Mouse (Mus musculus) heart, embryonic 13.5 days (tissue): ENCODE data around the gene Rpl3l. TPM values are rescaled to one million over a fixed set of nuclear protein-coding genes. Genes with fewer than 3 reads are reported as not detected.

Experiments used
- ATAC-seq: fragments of 200-750 bp; cut with Nextera tagmentation; 2 replicates; pipeline ENCODE4 v1.8.0; 2017; ENCODE audit warnings: moderate TSS enrichment; ENCODE audit not compliant: insufficient number of reproducible peaks, low FRiP score, low TSS enrichment; ENCODE audit errors: extremely low read depth
- H3K27ac ChIP-seq: fragments of 300-500 bp; sonication (generic); replicated peaks from 2 replicates; pipeline ENCODE4 v1.5.1; 2015; ENCODE audit warnings: moderate library complexity, mild to moderate bottlenecking, inconsistent platforms
- H3K27me3 ChIP-seq: fragments of 300-500 bp; sonication (generic); replicated peaks from 2 replicates; pipeline ENCODE4 v1.6.1; 2015; ENCODE audit warnings: mild to moderate bottlenecking, inconsistent platforms
- H3K36me3 ChIP-seq: fragments of 300-500 bp; sonication (generic); 2 replicates; pipeline ENCODE4 v1.6.1; 2015; ENCODE audit warnings: mild to moderate bottlenecking, inconsistent platforms
- H3K4me1 ChIP-seq: fragments of 300-500 bp; sonication (generic); 2 replicates; pipeline ENCODE4 v1.6.1; 2015; ENCODE audit warnings: inconsistent platforms
- H3K4me2 ChIP-seq: fragments of 300-500 bp; sonication (generic); 2 replicates; pipeline ENCODE4 v1.6.1; 2015; ENCODE audit warnings: inconsistent platforms, mild to moderate bottlenecking, moderate library complexity
- H3K4me3 ChIP-seq: fragments of 300-500 bp; sonication (generic); 2 replicates; pipeline ENCODE4 v1.5.1; 2015; ENCODE audit warnings: moderate library complexity, mild to moderate bottlenecking, inconsistent platforms
- H3K9ac ChIP-seq: fragments of 300-500 bp; sonication (generic); 2 replicates; pipeline ENCODE4 v1.6.1; 2015; ENCODE audit warnings: inconsistent platforms, mild to moderate bottlenecking, moderate library complexity
- H3K9me3 ChIP-seq: fragments of 300-500 bp; sonication (generic); 2 replicates; pipeline ENCODE4 v1.6.1; 2016; ENCODE audit warnings: inconsistent platforms
- WGBS: fragments of 180-500 bp; shearing (Covaris S2); methylation state at CpG from one replicate; pipeline ENCODE4 v1.1.7; 2015; ENCODE audit warnings: mixed read lengths; 5-methylcytosine and 5-hydroxymethylcytosine counted together
- polyA plus RNA-seq: library from polyadenylated mRNA; unstranded; fragments of >200 nt; fragmentation: Nextera tagmentation; extraction: Ambion mirVana; gene quantifications from 2 replicates; pipeline ENCODE4 v1.2.1, GENCODE M21; 2015

The Rpl3l gene
- 0.68 and 1.1 TPM in 2 replicates for polyA plus RNA-seq

DNA sequence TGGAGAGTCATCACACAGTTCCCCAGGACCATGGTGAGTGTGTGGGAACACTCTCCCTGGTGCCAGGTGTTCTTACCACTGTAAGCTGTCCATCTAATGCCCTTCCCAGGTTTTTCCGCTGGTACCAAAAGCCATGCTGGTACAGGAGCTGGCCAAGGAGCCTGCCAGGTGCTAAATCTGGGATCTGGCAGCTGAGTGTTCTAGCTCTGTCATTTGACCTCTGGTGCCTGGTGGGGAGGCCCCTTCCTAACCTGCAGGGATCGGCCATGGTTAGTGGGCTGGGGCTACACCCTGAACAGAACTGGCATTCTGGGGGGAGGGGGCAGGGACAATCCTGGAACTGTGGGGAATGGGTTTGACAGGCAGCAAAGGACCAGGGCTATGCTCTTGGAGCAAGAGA is at the start of gene Rpl3l:
TSS of gene Rpl3l (plus strand) at position 203 of the 400 bp plus-strand sequence.
- no peak for ATAC-seq
- peaks cover 19% of the 10 kb centered on the region for H3K4me1 ChIP-seq
- no peaks in the 10 kb centered on the region for H3K9me3 ChIP-seq
- H3K4me3 ChIP-seq: no peak within 1 kb of the TSS
- H3K27me3 ChIP-seq: 0 out of 2 replicates have a peak, but pooled peaks cover 3% of the 10 kb centered on the region
- H3K36me3 ChIP-seq: peaks cover 1% of the 10 kb centered on the region
- 40% methylated on average over 2 of the region's 2 CpGs for WGBS
- H3K9ac ChIP-seq: no peak within 1 kb of the TSS
- H3K4me2 ChIP-seq: no peak within 1 kb of the TSS
- H3K27ac ChIP-seq: no peak within 1 kb of the TSS

DNA sequence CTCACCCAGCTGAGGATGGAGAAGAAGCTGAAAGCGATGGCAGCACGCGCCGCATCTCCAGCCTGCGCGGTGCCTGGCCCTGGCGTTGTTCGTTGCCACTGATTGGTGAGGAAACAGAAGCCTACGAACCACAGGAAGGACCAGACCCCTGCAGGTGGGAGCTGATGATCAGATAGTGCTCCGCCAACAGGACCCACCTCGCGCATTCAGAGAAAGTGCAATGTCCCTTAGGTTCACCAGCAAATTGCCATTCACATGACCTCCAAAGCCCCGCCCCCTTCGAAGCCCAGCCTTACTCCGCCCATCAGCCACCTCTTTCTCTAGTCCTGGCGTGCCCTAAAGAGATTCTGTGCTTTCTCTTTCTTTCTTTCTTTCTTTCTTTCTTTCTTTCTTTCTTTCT is 41.1 kb upstream of the Rpl3l start:
- H3K9ac ChIP-seq: 0 out of 2 replicates have a peak overlapping the region, but pooled peaks have one; percentile 24
- H3K27me3 ChIP-seq: peaks cover 57% of the 10 kb centered on the region
- H3K4me1 ChIP-seq: peaks cover 25% of the 10 kb centered on the region
- H3K4me2 ChIP-seq: peak overlapping the region; percentile 52
- 22% methylated on average over 16 of the region's 16 CpGs for WGBS
- no peaks in the 10 kb centered on the region for H3K9me3 ChIP-seq
- peaks cover 11% of the 10 kb centered on the region for H3K36me3 ChIP-seq
- H3K4me3 ChIP-seq: peak overlapping the region; percentile 25; the same call in 1 of the 2 replicates
- ATAC-seq: peak; percentile 26; the same call in 1 of the 2 replicates
- H3K27ac ChIP-seq: no peak overlapping the region

DNA sequence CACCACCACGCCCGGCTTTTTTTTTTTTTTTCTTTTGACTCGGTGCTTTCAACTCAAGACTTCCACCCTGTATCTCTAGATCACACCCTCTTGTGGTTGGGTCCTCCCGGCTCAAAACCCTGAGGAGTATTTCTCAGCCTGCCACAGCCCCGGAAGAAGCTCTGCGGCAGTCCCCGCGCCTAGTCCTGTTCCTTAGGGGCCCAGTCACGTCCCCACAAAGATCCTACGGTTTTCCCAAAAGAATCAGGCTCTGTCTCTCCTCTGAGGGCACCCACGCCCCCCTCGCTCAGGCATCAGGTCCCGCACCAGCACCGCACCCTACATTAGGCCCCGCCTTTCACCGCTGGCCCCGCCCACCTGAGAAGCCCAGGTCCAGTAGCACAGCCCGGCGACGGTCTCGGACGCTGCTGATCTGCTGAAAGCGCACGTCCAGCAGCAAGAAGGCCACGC is 40.4 kb upstream of the Rpl3l start:
- Histone ChIP-seq H3K9me3 (no peaks in the 10 kb centered on the region), H3K36me3 (peaks cover 9% of the 10 kb centered on the region), H3K4me2 (peak overlapping the region; percentile 64), H3K27ac (no peak overlapping the region), H3K9ac (peak overlapping the region; percentile 47), H3K4me3 (peak overlapping the region; percentile 47), H3K27me3 (peaks cover 57% of the 10 kb centered on the region), H3K4me1 (peaks cover 25% of the 10 kb centered on the region)
- no peak for ATAC-seq
- WGBS: 2% methylated on average over 25 of the region's 25 CpGs

DNA sequence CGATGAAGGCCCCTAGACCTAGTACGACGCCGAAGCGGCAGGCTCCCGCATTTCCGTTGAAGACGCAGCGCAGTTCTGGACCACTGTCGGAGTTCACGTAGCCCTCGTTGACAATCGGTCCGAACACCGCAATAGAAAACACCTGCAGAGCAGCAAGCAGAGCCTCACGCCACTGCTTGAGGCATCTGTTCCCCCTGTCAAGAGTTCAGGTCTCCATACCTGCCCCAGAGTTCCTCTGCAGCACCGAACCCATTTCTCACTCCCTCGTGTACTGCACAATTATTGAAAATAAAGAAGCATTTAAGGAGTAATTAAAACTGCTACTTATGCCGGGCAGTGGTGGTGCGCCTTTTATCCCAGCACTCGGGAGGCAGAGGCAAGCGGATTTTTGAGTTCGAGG is 40.0 kb upstream of the Rpl3l start:
- H3K4me1 ChIP-seq: peaks cover 25% of the 10 kb centered on the region
- H3K27ac ChIP-seq: no peak overlapping the region
- H3K27me3 ChIP-seq: peaks cover 57% of the 10 kb centered on the region
- peak overlapping the region; percentile 64 for H3K4me2 ChIP-seq
- no peaks in the 10 kb centered on the region for H3K9me3 ChIP-seq
- peak overlapping the region; percentile 47 for H3K4me3 ChIP-seq
- no peak for ATAC-seq
- peak overlapping the region; percentile 47 for H3K9ac ChIP-seq
- WGBS: 22% methylated on average over 23 of the region's 23 CpGs
- peaks cover 8% of the 10 kb centered on the region for H3K36me3 ChIP-seq

DNA sequence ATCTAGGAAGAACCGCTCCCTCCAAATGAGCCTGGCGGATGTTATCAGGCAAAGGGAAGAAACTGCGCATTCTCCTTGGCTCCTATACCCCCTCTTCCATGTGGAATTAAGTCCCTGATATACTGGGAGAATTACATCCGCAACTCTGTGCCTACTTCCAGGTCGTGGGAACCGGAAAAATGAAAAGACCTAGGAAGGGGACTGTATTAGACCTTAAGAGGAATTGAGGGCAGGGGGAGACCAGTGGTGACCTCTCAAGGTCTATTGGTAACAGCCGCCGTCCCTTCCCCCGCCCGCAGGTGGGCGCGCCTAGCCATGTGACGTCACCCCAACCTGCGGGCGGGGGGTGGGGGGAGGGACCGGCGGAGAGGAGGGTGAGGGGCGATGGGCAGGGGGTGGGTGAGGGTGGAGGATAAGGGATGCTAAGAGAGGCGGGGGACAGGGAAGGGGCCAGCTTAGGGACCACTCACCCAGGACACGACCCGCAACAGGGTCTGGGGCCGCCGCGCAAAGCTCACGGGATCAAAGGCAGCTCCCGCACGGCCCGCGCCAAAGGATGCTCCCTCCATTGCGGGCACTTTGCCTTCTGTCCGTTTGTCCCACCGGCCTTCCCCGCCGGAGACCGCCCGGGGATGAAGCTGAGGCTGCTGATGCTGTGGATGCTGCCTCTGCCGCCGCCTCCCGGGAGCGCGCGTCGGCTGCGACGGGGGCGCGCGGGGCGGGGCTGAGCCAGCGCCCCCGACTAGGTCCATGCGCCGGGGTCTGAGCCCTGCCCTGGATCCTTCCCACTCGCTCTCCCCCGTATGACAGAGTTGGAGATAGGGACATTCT is 38.2 kb upstream of the Rpl3l start, which contains the start of gene Syngr3:
TSS of gene Syngr3 (minus strand) at position 705 of the 831 bp plus-strand sequence.
- ATAC-seq: no peak
- Histone ChIP-seq H3K9me3 (no peaks in the 10 kb centered on the region), H3K36me3 (peaks cover 22% of the 10 kb centered on the region), H3K4me3 (peak within 1 kb of the TSS; percentile 61), H3K27ac (no peak within 1 kb of the TSS), H3K4me1 (peaks cover 25% of the 10 kb centered on the region), H3K4me2 (peak within 1 kb of the TSS; percentile 88), H3K9ac (peak within 1 kb of the TSS; percentile 78), H3K27me3 (peaks cover 57% of the 10 kb centered on the region)
- 2% methylated on average over 54 of the region's 55 CpGs for WGBS

DNA sequence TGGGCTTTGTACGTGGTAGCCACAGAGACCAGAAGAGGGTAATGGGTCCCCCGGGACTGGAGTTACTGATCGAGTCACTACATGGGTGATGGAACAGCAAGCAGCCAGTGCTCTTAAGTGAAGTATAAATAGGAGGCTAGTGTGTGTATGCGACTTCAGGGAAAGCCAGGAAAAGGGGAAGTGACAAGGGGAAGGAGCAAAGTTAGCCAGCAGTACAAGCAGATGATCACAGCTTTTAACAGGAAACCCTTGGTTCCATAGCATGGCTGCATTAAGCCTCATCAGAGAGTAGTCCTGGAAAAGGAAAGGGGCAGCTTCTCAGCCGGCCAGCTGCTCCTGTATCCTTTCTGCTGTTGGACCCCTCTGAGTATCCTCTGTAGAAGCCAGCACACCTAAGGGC is 35.2 kb upstream of the Rpl3l start:
- H3K9me3 ChIP-seq: no peaks in the 10 kb centered on the region
- ATAC-seq: no peak
- no peak overlapping the region for H3K9ac ChIP-seq
- peaks cover 41% of the 10 kb centered on the region for H3K27me3 ChIP-seq
- no peak overlapping the region for H3K4me3 ChIP-seq
- H3K36me3 ChIP-seq: peaks cover 22% of the 10 kb centered on the region
- WGBS: 84% methylated on average over 5 of the region's 5 CpGs
- H3K4me1 ChIP-seq: peaks cover 36% of the 10 kb centered on the region
- no peak overlapping the region for H3K4me2 ChIP-seq
- no peak overlapping the region for H3K27ac ChIP-seq

DNA sequence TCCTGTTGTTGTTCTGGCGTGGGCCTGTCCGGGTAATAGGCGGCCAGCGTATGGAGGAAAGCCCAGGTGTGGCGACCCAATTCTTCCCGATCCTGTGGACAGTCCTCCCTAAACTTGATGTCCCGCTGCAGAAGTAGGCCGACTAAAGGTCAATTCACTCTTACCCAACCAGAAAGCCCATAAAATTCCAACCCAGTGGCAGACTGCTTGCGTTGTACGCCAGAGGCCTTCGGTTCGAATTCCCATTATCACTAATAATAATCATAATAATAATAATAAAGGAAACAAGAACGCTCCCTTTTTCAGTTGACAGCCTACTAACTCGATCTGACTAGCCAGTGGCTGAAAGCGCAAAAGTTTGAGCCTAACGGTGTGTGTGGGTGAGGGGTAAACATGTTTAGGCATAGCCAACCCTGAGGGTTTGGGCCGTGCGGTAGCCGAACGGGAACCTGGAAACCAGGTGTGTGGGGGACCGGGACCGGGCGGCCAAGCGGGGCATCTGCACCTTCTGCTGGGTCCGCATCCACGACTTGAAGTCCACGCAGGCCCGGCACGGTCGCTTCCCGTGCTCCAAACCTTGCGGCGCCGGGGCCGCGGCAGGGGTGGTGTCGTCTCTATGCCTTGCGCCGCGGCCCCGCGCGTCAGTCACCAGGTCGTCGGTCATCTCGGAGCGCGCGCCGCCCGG is 32.2 kb upstream of the Rpl3l start:
- ATAC-seq: no peak; the same call in 1 of the 2 replicates
- Histone ChIP-seq H3K4me3 (peak overlapping the region; percentile 89), H3K9me3 (no peaks in the 10 kb centered on the region), H3K36me3 (peaks cover 33% of the 10 kb centered on the region), H3K4me1 (peaks cover 29% of the 10 kb centered on the region), H3K4me2 (peak overlapping the region; percentile 92), H3K27me3 (peaks cover 10% of the 10 kb centered on the region), H3K9ac (peak overlapping the region; percentile 94), H3K27ac (peak overlapping the region; percentile 84)
- 8% methylated on average over 51 of the region's 51 CpGs for WGBS

DNA sequence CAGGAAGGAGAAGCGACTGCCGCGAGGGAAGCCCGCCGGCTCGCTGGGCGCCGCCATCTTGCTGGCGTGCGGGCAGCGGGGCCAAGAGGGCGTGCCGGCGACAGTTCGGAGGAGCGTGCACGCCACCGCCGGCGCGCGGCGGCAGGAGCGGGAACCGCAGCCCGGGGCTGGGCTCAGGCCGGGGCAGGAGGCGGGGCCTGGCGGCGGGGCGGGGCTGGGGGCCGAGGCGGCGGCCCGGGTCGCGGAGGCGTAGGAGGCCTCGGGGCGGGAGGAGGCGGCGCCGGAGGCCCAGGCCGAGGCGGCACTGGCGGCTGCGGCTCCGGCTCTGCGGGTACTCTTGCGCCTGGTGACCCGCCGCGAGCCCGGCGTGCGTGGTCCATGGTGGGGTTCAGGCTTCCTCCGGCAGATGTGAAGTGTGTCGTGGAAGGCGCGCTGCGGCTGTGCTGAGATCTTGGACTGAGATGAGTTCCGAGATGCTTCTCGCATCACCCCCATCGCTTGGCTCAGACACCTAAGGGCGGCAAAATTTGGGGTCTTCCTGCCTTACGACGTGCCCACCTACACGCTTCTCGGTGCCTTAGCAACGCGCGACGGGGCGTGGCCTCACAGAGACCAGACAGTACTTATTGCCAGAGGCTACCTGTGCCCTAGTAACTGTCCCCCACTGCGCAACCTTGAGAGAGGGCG is 31.5 kb upstream of the Rpl3l start, which contains the start of the genes Gfer and Noxo1:
TSS of gene Gfer (minus strand) at position 146 of the 687 bp plus-strand sequence.
TSS of gene Noxo1 (plus strand) at position 224 of the 687 bp plus-strand sequence.
- Histone ChIP-seq H3K9ac (peak within 1 kb of the TSS; percentile 94), H3K4me2 (peak within 1 kb of the TSS; percentile 92), H3K27ac (peak within 1 kb of the TSS; percentile 84), H3K36me3 (peaks cover 40% of the 10 kb centered on the region), H3K9me3 (no peaks in the 10 kb centered on the region), H3K27me3 (peaks cover 3% of the 10 kb centered on the region), H3K4me1 (peaks cover 29% of the 10 kb centered on the region), H3K4me3 (peak within 1 kb of the TSS; percentile 89)
- under 1% methylated on average over 59 of the region's 76 CpGs for WGBS
- peak; percentile 93 for ATAC-seq

DNA sequence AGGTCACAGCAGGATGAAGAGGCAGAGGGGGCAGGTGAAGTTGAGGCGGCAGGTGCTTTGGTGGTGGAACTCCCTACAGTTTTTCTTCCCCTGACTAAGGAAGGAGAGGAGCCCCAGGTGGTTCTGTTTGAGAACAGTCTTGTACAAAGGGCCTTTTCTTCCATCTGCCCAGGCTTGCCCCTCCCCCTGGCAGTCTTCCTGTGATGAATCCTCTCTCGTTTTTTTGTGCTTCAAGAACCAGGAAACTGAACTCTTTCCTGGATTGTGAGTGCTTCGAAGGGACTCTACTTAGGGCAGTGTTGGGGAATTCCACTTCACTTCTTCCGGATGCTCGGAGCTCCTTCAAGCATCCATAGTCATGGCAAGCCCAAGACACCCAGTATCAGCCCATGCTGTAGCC is 29.6 kb upstream of the Rpl3l start:
- Histone ChIP-seq H3K9ac (0 out of 2 replicates have a peak overlapping the region, but pooled peaks have one; percentile 2), H3K27me3 (no peaks in the 10 kb centered on the region; the same call in 1 of the 2 replicates), H3K27ac (no peak overlapping the region), H3K36me3 (peaks cover 47% of the 10 kb centered on the region), H3K4me1 (peaks cover 29% of the 10 kb centered on the region), H3K9me3 (no peaks in the 10 kb centered on the region), H3K4me3 (no peak overlapping the region), H3K4me2 (no peak overlapping the region)
- WGBS: 33% methylated on average over 5 of the region's 5 CpGs
- no peak for ATAC-seq

DNA sequence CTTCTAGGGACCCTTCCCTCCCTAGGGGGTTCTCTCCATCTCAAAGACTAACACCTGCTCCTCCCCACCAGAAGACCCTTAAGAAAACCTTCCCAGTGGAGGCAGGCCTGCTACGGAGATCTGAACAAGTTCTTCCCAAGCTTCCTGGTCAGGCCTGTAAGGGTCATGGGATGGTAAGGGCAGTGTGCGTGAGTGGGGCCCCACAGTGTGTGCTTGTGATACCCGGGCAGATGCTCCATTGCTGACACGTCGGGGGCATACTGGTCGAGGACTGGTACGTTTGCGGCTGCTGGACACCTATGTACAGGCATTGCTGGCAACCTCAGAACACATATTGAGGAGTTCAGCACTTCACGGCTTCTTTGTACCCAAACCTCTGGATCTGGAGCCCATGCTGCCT is 28.9 kb upstream of the Rpl3l start:
- 64% methylated on average over 9 of the region's 9 CpGs for WGBS
- ATAC-seq: no peak
- Histone ChIP-seq H3K4me3 (no peak overlapping the region), H3K4me1 (peaks cover 29% of the 10 kb centered on the region), H3K9ac (no peak overlapping the region), H3K27me3 (no peaks in the 10 kb centered on the region; the same call in 1 of the 2 replicates), H3K36me3 (peaks cover 48% of the 10 kb centered on the region), H3K27ac (no peak overlapping the region), H3K9me3 (no peaks in the 10 kb centered on the region), H3K4me2 (no peak overlapping the region)
